9 mouse cellular contexts compared by ENCODE assay signal in the genomic region with DNA sequence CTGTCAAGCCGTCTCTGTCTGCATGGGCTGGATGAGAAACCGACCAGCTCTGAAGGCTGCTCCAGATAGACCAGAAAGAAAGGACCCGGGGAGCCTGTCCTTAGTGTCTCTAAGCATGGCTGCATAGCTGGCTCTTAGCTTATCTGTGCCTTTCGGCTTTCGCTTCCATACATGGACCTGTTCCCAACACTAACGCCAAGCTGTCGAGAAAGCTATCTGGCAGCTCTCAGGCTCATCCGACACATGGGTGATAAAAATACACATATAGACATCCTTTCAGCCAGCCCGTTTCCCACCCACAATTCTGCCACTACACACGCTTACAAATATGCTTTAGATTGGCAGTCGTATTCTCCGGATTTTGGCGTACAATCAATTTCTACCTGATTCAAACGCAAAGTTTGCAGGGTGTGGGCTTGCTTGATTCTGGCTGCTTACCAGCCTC. TPM values are rescaled to one million over a fixed set of nuclear protein-coding genes. Genes with fewer than 3 reads are reported as not detected.
A peak's percentile ranks its signal among the peaks of the same experiment; 100 is the strongest.
DNase-seq lines count a peak whose midpoint lies in the region; ATAC-seq and TF ChIP-seq lines count a peak whose summit lies in the region.
"Had no signal": no experiment of that assay in that cellular context is flagged by ENCODE, and none has a peak within 500 bp of the region (broad histone marks: within the 10 kb centered on the region; RNA-seq: fewer than 3 reads in every experiment).

Gene Slc8a1, minus strand, starts transcription at position 67 of the 445 bp plus-strand sequence.

- peak; percentile 10 for DNase-seq in cerebellum, adult 11 months
- DNase-seq in cerebellum, adult 9-11 months: peak; percentile 43
- DNase-seq in heart, adult 2 months: peak; percentile 54 to 74
- DNase-seq in layer of hippocampus, adult 18-20 months (ENCODE audit: low spot score in 2 of 2): peak; percentile 77 to 89
- DNase-seq in thymus, postnatal 4 days: no peak
- no peak for DNase-seq in lung, postnatal 36 days

- no peaks in the 10 kb centered on the region for H3K27me3 ChIP-seq in heart, adult 2 months (ENCODE audit: control insufficient read depth, insufficient read depth, low read length)
- H3K27me3 ChIP-seq in neural tube, embryonic 15.5 days (replicated peaks): no peaks in the 10 kb centered on the region
- H3K27me3 ChIP-seq: limb, embryonic 15.5 days had no signal

- peak within 1 kb of the TSS; percentile 83 for H3K27ac ChIP-seq in heart, adult 2 months
- H3K27ac ChIP-seq in neural tube, embryonic 15.5 days (replicated peaks): no peak within 1 kb of the TSS
- H3K27ac ChIP-seq: limb, embryonic 15.5 days had no signal

- H3K4me1 ChIP-seq in heart, adult 2 months (ENCODE audit: control insufficient read depth, insufficient read depth, low read length): no peaks in the 10 kb centered on the region; the same call in none of the 2 replicates
- H3K4me1 ChIP-seq in neural tube, embryonic 15.5 days: no peaks in the 10 kb centered on the region
- H3K4me1 ChIP-seq: limb, embryonic 15.5 days had no signal

- TF ChIP-seq CTCF in heart, adult 2 months (IDR thresholded peaks at IDR 0.05): no peak

- H3K9ac ChIP-seq in heart, adult 2 months (ENCODE audit: low read depth, low read length): peak within 1 kb of the TSS; percentile 67
- no peak within 1 kb of the TSS for H3K9ac ChIP-seq in neural tube, embryonic 15.5 days (replicated peaks)
- H3K9ac ChIP-seq: limb, embryonic 15.5 days had no signal

- H3K4me2 ChIP-seq in neural tube, embryonic 15.5 days: no peak within 1 kb of the TSS
- H3K4me2 ChIP-seq: limb, embryonic 15.5 days had no signal

- peak within 1 kb of the TSS; percentile 32 for H3K4me3 ChIP-seq in heart, adult 2 months
- H3K4me3 ChIP-seq in neural tube, embryonic 15.5 days (replicated peaks): no peak within 1 kb of the TSS
- H3K4me3 ChIP-seq: limb, embryonic 15.5 days had no signal

- TF ChIP-seq EP300 in heart, adult 2 months (IDR thresholded peaks at IDR 0.05; ENCODE audit: insufficient read depth, low read depth, low read length): peak; percentile 63; the same call in 1 of the 2 replicates

- WGBS in heart, adult 2 months: 43% methylated on average over 14 of the region's 14 CpGs
- WGBS in neural tube, embryonic 15.5 days: 85% methylated on average over 14 of the region's 14 CpGs

- no peak for ATAC-seq in neural tube, embryonic 15.5 days (ENCODE audit: low FRiP score)
- no peak for ATAC-seq in erythroblast, adult 5-6 weeks (replicated peaks; ENCODE audit: low FRiP score, poor library complexity, severe bottlenecking)

- peaks cover 5% of the 10 kb centered on the region for H3K36me3 ChIP-seq in heart, adult 2 months (ENCODE audit: control insufficient read depth, insufficient read depth, low read length)
- no peaks in the 10 kb centered on the region for H3K36me3 ChIP-seq in neural tube, embryonic 15.5 days
- H3K36me3 ChIP-seq: limb, embryonic 15.5 days had no signal

- H3K79me2 ChIP-seq in heart, adult 2 months (replicated peaks; ENCODE audit: control insufficient read depth, insufficient read depth, low read length): no peaks in the 10 kb centered on the region

- intact Hi-C loops in heart, adult 2 months (cut with DNase I): no loop called here

- TF ChIP-seq POLR2A in heart, adult 2 months (IDR thresholded peaks at IDR 0.05; ENCODE audit: insufficient read depth, low read depth, low read length): peak; percentile 73

- H3K9me3 ChIP-seq in neural tube, embryonic 15.5 days (replicated peaks): no peaks in the 10 kb centered on the region
- H3K9me3 ChIP-seq: limb, embryonic 15.5 days had no signal

RNA-seq across cellular contexts. Expression of gene Slc8a1, which starts in this region (rescaled TPM):
- 100 to 1,000 TPM; 426 to 460 TPM for total RNA-seq in heart, adult 2 months (2021)
- 49.9 and 111 TPM in 2 replicates for polyA plus RNA-seq in heart, adult 2 months (2012; rRNA removed)
- total RNA-seq in layer of hippocampus, adult 18-20 months (2021): 100 to 1,000 TPM; 295 to 301 TPM
- 20.3 and 23.1 TPM in 2 replicates for polyA plus RNA-seq in neural tube, embryonic 15.5 days (2015; fragmentation: Nextera tagmentation; extraction: Ambion mirVana)
- total RNA-seq in erythroblast, adult 5-6 weeks (2015; ENCODE audit: low replicate concordance): 2.3 and 5.0 TPM in 2 replicates
- 2.5 and 4.6 TPM in 2 replicates for total RNA-seq in erythroblast, adult 5-6 weeks (2017; ENCODE audit: low replicate concordance)

Comparison
In these comparisons a context has a peak if more than half of its experiments do, and no peak if none do; other contexts are left out.
1. RNA of gene Slc8a1 (total RNA-seq): 426 to 460 TPM in heart, adult 2 months and 295 to 301 TPM in layer of hippocampus, adult 18-20 months; 2.3 to 5.0 TPM in erythroblast, adult 5-6 weeks; every median in the first group is over 10 times any median in the second.
2. DNase-seq: peak in cerebellum, adult 11 months (single experiment), cerebellum, adult 9-11 months (single experiment), heart, adult 2 months (2 of 2) and layer of hippocampus, adult 18-20 months (2 of 2); none in thymus, postnatal 4 days (single experiment) and lung, postnatal 36 days (single experiment).